Mouse (Mus musculus) erythroblast, embryonic 14.5 days (primary cell): ENCODE data around the gene Rpl23a.

Experiments used
- GATA1 ChIP-seq: IDR thresholded peaks from 2 replicates; pipeline ENCODE4 v1.6.1; 2012; ENCODE audit warnings: low read length, inconsistent platforms, mixed read lengths
- TAL1 ChIP-seq: IDR thresholded peaks from 3 replicates; pipeline ENCODE4 v1.6.1; 2012; ENCODE audit warnings: low read length, inconsistent platforms, mixed read lengths

GRCm38 (mm10) chr11:78163045-78163444 is 20.3 kb downstream of the Rpl23a start:
- TF ChIP-seq TAL1 (no peak), GATA1 (no peak)
